Mouse (Mus musculus) heart, postnatal 0 days (tissue): ENCODE measurements around the gene Hexim2. TPM values are rescaled to one million over a fixed set of nuclear protein-coding genes. Genes with fewer than 3 reads are reported as not detected.
A peak's percentile ranks its signal among the peaks of the same experiment; 100 is the strongest.

Source experiments
- ATAC-seq: fragments of 200-750 bp; cut with Nextera tagmentation; 2 replicates; pipeline ENCODE4 v1.8.0; 2017; ENCODE audit warnings: low read depth, moderate number of reproducible peaks, moderate library complexity; ENCODE audit not compliant: insufficient read depth
- DNase-seq: peaks from one replicate; pipeline ENCODE4 v3.0.0-alpha.2; 2016; ENCODE audit warnings: low spot score
- H3K27ac ChIP-seq: fragments of 300-500 bp; sonication (generic); 2 replicates; pipeline ENCODE4 v1.5.1; 2014; ENCODE audit warnings: low read depth, mild to moderate bottlenecking
- H3K27me3 ChIP-seq: fragments of 300-500 bp; sonication (generic); 2 replicates; pipeline ENCODE4 v1.6.1; 2014; ENCODE audit warnings: low read length, mixed read lengths; ENCODE audit not compliant: control insufficient read depth, insufficient read depth
- H3K36me3 ChIP-seq: fragments of 300-500 bp; sonication (generic); replicated peaks from 2 replicates; pipeline ENCODE4 v1.6.1; 2014; ENCODE audit warnings: low read length, mixed read lengths; ENCODE audit not compliant: control insufficient read depth, insufficient read depth
- H3K4me1 ChIP-seq: fragments of 300-500 bp; sonication (generic); 2 replicates; pipeline ENCODE4 v1.6.1; 2014; ENCODE audit warnings: antibody characterized with exemption; ENCODE audit not compliant: control insufficient read depth, insufficient read depth
- H3K4me2 ChIP-seq: fragments of 300-500 bp; sonication (generic); 2 replicates; pipeline ENCODE4 v1.6.1; 2014; ENCODE audit warnings: low read depth, mild to moderate bottlenecking, low read length, moderate library complexity
- H3K4me3 ChIP-seq: fragments of 300-500 bp; sonication (generic); 2 replicates; pipeline ENCODE4 v1.5.1; 2014; ENCODE audit warnings: low read depth, low read length
- H3K9ac ChIP-seq: fragments of 300-500 bp; sonication (generic); replicated peaks from 2 replicates; pipeline ENCODE4 v1.6.1; 2014; ENCODE audit warnings: low read depth, low read length, mixed read lengths
- H3K9me3 ChIP-seq: fragments of 300-500 bp; sonication (generic); replicated peaks from 2 replicates; pipeline ENCODE4 v1.6.1; 2016; ENCODE audit warnings: low read length; ENCODE audit not compliant: control insufficient read depth
- CTCF ChIP-seq: IDR thresholded peaks from 2 replicates; pipeline ENCODE4 v1.5.1; 2016; ENCODE audit warnings: antibody characterized with exemption, control low read depth, low read depth
- EP300 ChIP-seq: IDR thresholded peaks from 2 replicates; pipeline ENCODE4 v1.6.1; 2016; ENCODE audit warnings: antibody characterized with exemption, low read depth
- WGBS: fragments of 180-500 bp; shearing (Covaris S2); extraction: QIAGEN DNeasy Blood & Tissue Kit; methylation state at CpG from one replicate; pipeline ENCODE4 v1.1.7; 2014; 5-methylcytosine and 5-hydroxymethylcytosine counted together
- polyA plus RNA-seq: library from polyadenylated mRNA; unstranded; fragments of >200 nt; fragmentation: Nextera tagmentation; extraction: Ambion mirVana; gene quantifications from 2 replicates; pipeline ENCODE4 v1.2.1, GENCODE M21; 2015
- total RNA-seq: library from RNA; depleted of rRNA; stranded (reverse); fragments of >200 nt; gene quantifications from 2 replicates; pipeline ENCODE4 v1.2.3, GENCODE M21; 2014; ENCODE audit warnings: low replicate concordance

Gene Hexim2
- total and polyA plus RNA-seq, 2 experiments from 2014 or later: 1.6 to 4.2 TPM

- no peak for ATAC-seq
- no peaks in the 10 kb centered on the region for H3K36me3 ChIP-seq
- 85% methylated on average over 4 of the region's 4 CpGs for WGBS
These were observed 14.2 kb downstream of the Hexim2 start for GRCm38 (mm10) chr11:103146386-103146785.

GRCm38 (mm10) chr11:103147766-103148165 is 15.5 kb downstream of the Hexim2 start:
- WGBS: 62% methylated on average over 4 of the region's 4 CpGs
- ATAC-seq (no peak), DNase-seq (no peak)
- no peaks in the 10 kb centered on the region for H3K9me3 ChIP-seq
- TF ChIP-seq EP300 (no peak), CTCF (no peak)
- no peaks in the 10 kb centered on the region for H3K36me3 ChIP-seq
- no peak overlapping the region for H3K27ac ChIP-seq
- no peak overlapping the region for H3K9ac ChIP-seq
- no peaks in the 10 kb centered on the region for H3K27me3 ChIP-seq
- no peak overlapping the region for H3K4me2 ChIP-seq
- H3K4me3 ChIP-seq: no peak overlapping the region
- peaks cover 7% of the 10 kb centered on the region; the same call in 1 of the 2 replicates for H3K4me1 ChIP-seq

More at GRCm38 (mm10) chr11:103146386-103146785, 14.2 kb downstream of the Hexim2 start:
- no peak overlapping the region for H3K27ac ChIP-seq
- H3K4me2 ChIP-seq: no peak overlapping the region
- H3K9me3 ChIP-seq: no peaks in the 10 kb centered on the region
- H3K4me1 ChIP-seq: peaks cover 20% of the 10 kb centered on the region
- H3K4me3 ChIP-seq: no peak overlapping the region
- no peak overlapping the region for H3K9ac ChIP-seq
- no peak for DNase-seq
- H3K27me3 ChIP-seq: no peaks in the 10 kb centered on the region
- TF ChIP-seq EP300 (no peak), CTCF (no peak)

- no peak overlapping the region for H3K4me2 ChIP-seq
- no peaks in the 10 kb centered on the region for H3K27me3 ChIP-seq
- H3K9me3 ChIP-seq: no peaks in the 10 kb centered on the region
- 91% methylated on average over 4 of the region's 4 CpGs for WGBS
- DNase-seq (no peak), ATAC-seq (no peak)
- H3K4me1 ChIP-seq: no peaks in the 10 kb centered on the region
- no peak overlapping the region for H3K27ac ChIP-seq
- TF ChIP-seq EP300 (no peak), CTCF (no peak)
- no peak overlapping the region for H3K9ac ChIP-seq
- no peak overlapping the region for H3K4me3 ChIP-seq
- H3K36me3 ChIP-seq: no peaks in the 10 kb centered on the region
These were observed 17.5 kb downstream of the Hexim2 start for GRCm38 (mm10) chr11:103149771-103150170.

GRCm38 (mm10) chr11:103158621-103159478 is 26.6 kb downstream of the Hexim2 start:
- no peak for TF ChIP-seq EP300
- peak; percentile 98 for TF ChIP-seq CTCF
- Histone ChIP-seq H3K27ac (peak overlapping the region; percentile 57), H3K27me3 (no peaks in the 10 kb centered on the region), H3K9me3 (no peaks in the 10 kb centered on the region), H3K9ac (no peak overlapping the region), H3K36me3 (no peaks in the 10 kb centered on the region), H3K4me1 (peaks cover 5% of the 10 kb centered on the region; the same call in 1 of the 2 replicates), H3K4me2 (peak overlapping the region; percentile 64), H3K4me3 (peak overlapping the region; percentile 30)
- WGBS: 2% methylated on average over 25 of the region's 25 CpGs
- ATAC-seq (peak; percentile 96), DNase-seq (peak; percentile 95)

GRCm38 (mm10) chr11:103160738-103161137 is 28.5 kb downstream of the Hexim2 start:
- no peaks in the 10 kb centered on the region for H3K36me3 ChIP-seq
- ATAC-seq (no peak), DNase-seq (no peak)
- TF ChIP-seq CTCF: no peak
- no peak for TF ChIP-seq EP300
- H3K27me3 ChIP-seq: no peaks in the 10 kb centered on the region
- WGBS: 83% methylated on average over 11 of the region's 11 CpGs
- no peak overlapping the region for H3K4me3 ChIP-seq
- H3K4me1 ChIP-seq: peaks cover 5% of the 10 kb centered on the region; the same call in 1 of the 2 replicates
- H3K9me3 ChIP-seq: no peaks in the 10 kb centered on the region
- H3K9ac ChIP-seq: no peak overlapping the region
- H3K27ac ChIP-seq: no peak overlapping the region
- H3K4me2 ChIP-seq: no peak overlapping the region

- DNase-seq: no peak
- Histone ChIP-seq H3K36me3 (no peaks in the 10 kb centered on the region), H3K4me1 (peaks cover 5% of the 10 kb centered on the region; the same call in 1 of the 2 replicates), H3K4me3 (no peak overlapping the region), H3K27ac (no peak overlapping the region), H3K4me2 (no peak overlapping the region), H3K9ac (no peak overlapping the region), H3K27me3 (no peaks in the 10 kb centered on the region), H3K9me3 (no peaks in the 10 kb centered on the region)
- no peak for ATAC-seq
- WGBS: 75% methylated on average over 7 of the region's 7 CpGs
- TF ChIP-seq EP300 (no peak), CTCF (0 out of 2 replicates have a peak, but pooled peaks have one; percentile 5)
These were observed 29.2 kb downstream of the Hexim2 start for GRCm38 (mm10) chr11:103161449-103161848.
